Mouse (Mus musculus) G1E (cell line): ENCODE measurements at regions not wholly inside any gene's neighbourhood (a gene's known extent, or its start where the extent isn't known, plus 50 kb on each side); places are given as distances from the start of the nearest gene placed in this dataset.

ENCODE experiments used
- ATAC-seq: 2 replicates; pipeline ENCODE4 v1.8.0; 2016; ENCODE audit warnings: mild to moderate bottlenecking; ENCODE audit not compliant: insufficient number of reproducible peaks, poor library complexity, low FRiP score, severe bottlenecking; ENCODE audit errors: extremely low read depth
- DNase-seq: peaks from one replicate; pipeline ENCODE4 v3.0.0; 2012; ENCODE audit warnings: low spot score
- H3K27me3 ChIP-seq: 2 replicates; pipeline ENCODE4 v1.6.1; 2012; ENCODE audit warnings: mild to moderate bottlenecking, low read length, inconsistent platforms; ENCODE audit not compliant: insufficient read depth
- H3K36me3 ChIP-seq: replicated peaks from 2 replicates; pipeline ENCODE3; 2012; ENCODE audit warnings: mild to moderate bottlenecking, inconsistent platforms
- H3K4me1 ChIP-seq: 2 replicates; pipeline ENCODE4 v1.6.1; 2012; ENCODE audit warnings: low read depth, low read length, inconsistent platforms, mixed read lengths; ENCODE audit not compliant: insufficient read depth
- H3K4me3 ChIP-seq: 2 replicates; pipeline ENCODE4 v1.5.1; 2012; ENCODE audit warnings: low read depth, mild to moderate bottlenecking, inconsistent platforms, low read length, moderate library complexity, mixed read lengths
- H3K9me3 ChIP-seq: replicated peaks from 2 replicates; pipeline ENCODE4 v1.6.1; 2012; ENCODE audit warnings: inconsistent platforms
- CTCF ChIP-seq: IDR thresholded peaks from 2 replicates; pipeline ENCODE4 v1.5.1; 2012; ENCODE audit warnings: low read depth, low read length, inconsistent platforms, mixed read lengths
- GATA1 ChIP-seq: IDR thresholded peaks from 2 replicates; pipeline ENCODE4 v1.6.1; 2012; ENCODE audit warnings: borderline replicate concordance, low read length, inconsistent platforms, mixed read lengths
- GATA2 ChIP-seq: IDR thresholded peaks from 2 replicates; pipeline ENCODE4 v1.6.1; 2012; ENCODE audit warnings: low read depth, low read length, inconsistent platforms, borderline replicate concordance
- POLR2AphosphoS5 ChIP-seq: IDR thresholded peaks from 2 replicates; pipeline ENCODE4 v1.6.1; 2012; ENCODE audit warnings: low read depth, low read length, inconsistent platforms; ENCODE audit not compliant: insufficient replicate concordance
- TAL1 ChIP-seq: conservative IDR thresholded peaks from 2 replicates; pipeline ENCODE4 v1.6.1; 2012; ENCODE audit warnings: low read depth, low read length, inconsistent platforms, mixed read lengths

DNA sequence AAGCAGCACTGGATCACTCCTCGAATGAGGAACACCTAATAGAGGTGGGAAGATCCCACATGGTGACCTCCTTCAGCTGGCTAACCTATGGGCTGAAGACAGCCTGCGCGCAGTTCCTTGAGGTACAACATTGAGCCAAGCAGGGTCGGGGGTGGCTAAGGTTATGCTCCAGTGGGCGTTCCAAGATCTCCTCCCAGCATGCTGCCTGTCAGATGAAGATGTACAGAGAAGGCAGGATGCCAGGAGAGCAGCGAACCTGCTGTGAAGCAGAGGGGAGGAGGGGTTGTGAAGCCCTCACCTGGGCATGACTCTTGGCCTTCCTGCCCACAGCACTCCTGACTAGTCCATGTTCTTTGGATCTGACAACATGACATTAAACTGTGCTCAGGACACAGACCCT is 212.5 kb downstream of the Ccser2 start:
- H3K4me3 ChIP-seq: no peak overlapping the region
- H3K36me3 ChIP-seq: no peaks in the 10 kb centered on the region
- no peak for DNase-seq
- no peaks in the 10 kb centered on the region for H3K27me3 ChIP-seq
- H3K4me1 ChIP-seq: no peaks in the 10 kb centered on the region
- H3K9me3 ChIP-seq: no peaks in the 10 kb centered on the region
- TF ChIP-seq POLR2AphosphoS5 (no peak), CTCF (no peak), GATA2 (no peak), TAL1 (no peak), GATA1 (no peak)
- ATAC-seq: no peak

DNA sequence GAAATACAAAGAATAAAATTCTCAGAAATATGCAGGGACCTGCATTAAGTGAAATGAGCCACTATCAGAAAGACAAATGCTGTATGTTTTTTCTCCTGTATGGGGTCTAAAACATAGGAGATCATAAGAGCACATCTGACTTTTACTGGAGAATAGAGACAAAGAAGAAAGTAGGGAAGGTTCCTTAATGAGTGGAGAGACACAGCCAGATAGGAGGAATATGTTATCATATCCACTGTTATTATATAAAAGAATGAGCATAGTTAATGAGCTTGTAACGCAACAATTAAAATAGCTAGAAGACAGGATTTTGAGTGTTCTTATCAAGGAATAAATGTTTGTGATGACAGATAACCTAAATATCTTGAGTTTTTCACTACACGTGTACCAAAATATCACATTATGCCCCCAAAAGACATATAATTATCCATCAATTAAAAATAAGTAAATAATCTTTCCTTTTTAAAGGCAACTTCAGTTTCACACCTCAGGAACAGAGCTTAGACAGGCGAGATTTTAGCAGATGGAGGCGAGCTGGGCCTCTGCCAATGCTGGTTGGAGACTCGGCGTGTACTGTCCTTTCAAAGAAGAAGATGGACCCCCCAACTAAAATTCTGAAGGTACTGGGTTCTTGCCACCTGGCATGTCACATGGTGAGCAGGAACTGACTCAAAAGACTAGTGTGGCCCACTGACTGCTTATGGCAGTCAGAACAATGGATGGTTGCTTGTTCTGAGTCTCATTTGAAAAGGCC is 220.3 kb downstream of the Ccser2 start:
- DNase-seq: no peak
- no peaks in the 10 kb centered on the region for H3K9me3 ChIP-seq
- no peaks in the 10 kb centered on the region for H3K36me3 ChIP-seq
- H3K4me1 ChIP-seq: no peaks in the 10 kb centered on the region
- ATAC-seq: no peak
- H3K4me3 ChIP-seq: no peak overlapping the region
- no peak for TF ChIP-seq CTCF
- TF ChIP-seq TAL1: no peak
- TF ChIP-seq GATA2: no peak
- no peak for TF ChIP-seq GATA1
- no peaks in the 10 kb centered on the region for H3K27me3 ChIP-seq

DNA sequence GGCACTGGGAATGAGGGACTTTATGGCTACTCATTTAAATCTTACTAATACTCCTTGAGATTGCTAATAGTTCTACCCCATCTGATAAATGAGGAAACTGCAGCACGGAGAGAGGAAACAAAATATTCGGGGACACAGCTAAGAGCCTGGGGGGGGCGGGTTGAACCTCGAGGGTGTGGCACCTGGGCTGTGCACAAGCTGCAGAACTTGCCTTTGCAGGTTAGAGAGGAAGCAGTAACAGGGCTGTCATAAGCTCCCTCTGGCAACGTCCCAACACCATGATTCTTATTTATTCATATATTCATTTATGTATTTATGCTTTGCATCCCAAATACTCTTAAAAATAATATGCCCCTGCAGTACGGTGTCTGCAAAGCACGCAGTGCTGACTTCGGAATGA is 237.5 kb downstream of the Ccser2 start:
- H3K4me1 ChIP-seq: no peaks in the 10 kb centered on the region
- ATAC-seq: no peak
- H3K27me3 ChIP-seq: no peaks in the 10 kb centered on the region
- no peak overlapping the region for H3K4me3 ChIP-seq
- TF ChIP-seq GATA1 (no peak), POLR2AphosphoS5 (no peak), TAL1 (no peak), GATA2 (no peak)
- no peak for DNase-seq
- no peaks in the 10 kb centered on the region for H3K36me3 ChIP-seq
- H3K9me3 ChIP-seq: no peaks in the 10 kb centered on the region

GRCm38 (mm10) chr14:36726092-36726491 is 242.5 kb downstream of the Ccser2 start:
- ATAC-seq (no peak), DNase-seq (no peak)
- Histone ChIP-seq H3K36me3 (no peaks in the 10 kb centered on the region), H3K4me1 (no peaks in the 10 kb centered on the region), H3K27me3 (no peaks in the 10 kb centered on the region), H3K4me3 (no peak overlapping the region), H3K9me3 (no peaks in the 10 kb centered on the region)
- TF ChIP-seq TAL1 (no peak), POLR2AphosphoS5 (no peak)

DNA sequence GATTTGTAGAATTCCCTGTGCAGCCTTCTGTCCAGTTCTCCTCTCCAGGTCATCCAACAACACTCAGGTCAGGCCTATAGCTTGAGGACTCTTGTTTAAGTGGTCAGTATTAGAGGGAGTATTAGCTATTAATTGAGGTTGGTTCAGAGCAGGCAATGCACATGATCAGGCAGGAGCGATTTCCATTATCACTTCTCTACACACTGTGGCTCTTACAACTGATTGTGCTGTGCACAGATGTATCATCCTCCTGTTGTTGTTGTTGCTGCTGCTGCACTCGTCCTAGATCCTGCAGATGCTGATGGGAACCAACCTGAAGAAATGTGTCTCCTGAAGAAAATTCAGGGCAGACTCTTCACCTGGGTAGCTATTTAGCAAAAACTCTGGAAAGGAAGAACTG is 252.9 kb downstream of the Ccser2 start:
- ATAC-seq (no peak), DNase-seq (no peak)
- Histone ChIP-seq H3K4me1 (no peaks in the 10 kb centered on the region), H3K36me3 (no peaks in the 10 kb centered on the region), H3K9me3 (no peaks in the 10 kb centered on the region), H3K4me3 (no peak overlapping the region), H3K27me3 (no peaks in the 10 kb centered on the region)
- TF ChIP-seq POLR2AphosphoS5 (no peak), GATA2 (no peak)

GRCm38 (mm10) chr14:36696993-36697392 is 271.6 kb downstream of the Ccser2 start:
- no peak for TF ChIP-seq POLR2AphosphoS5
- TF ChIP-seq TAL1: no peak
- no peak for TF ChIP-seq GATA2
- no peak for TF ChIP-seq CTCF
- no peak for TF ChIP-seq GATA1
- DNase-seq (no peak), ATAC-seq (no peak)
- H3K4me3 ChIP-seq: no peak overlapping the region
- H3K27me3 ChIP-seq: no peaks in the 10 kb centered on the region
- no peaks in the 10 kb centered on the region for H3K9me3 ChIP-seq
- no peaks in the 10 kb centered on the region for H3K36me3 ChIP-seq
- H3K4me1 ChIP-seq: no peaks in the 10 kb centered on the region

DNA sequence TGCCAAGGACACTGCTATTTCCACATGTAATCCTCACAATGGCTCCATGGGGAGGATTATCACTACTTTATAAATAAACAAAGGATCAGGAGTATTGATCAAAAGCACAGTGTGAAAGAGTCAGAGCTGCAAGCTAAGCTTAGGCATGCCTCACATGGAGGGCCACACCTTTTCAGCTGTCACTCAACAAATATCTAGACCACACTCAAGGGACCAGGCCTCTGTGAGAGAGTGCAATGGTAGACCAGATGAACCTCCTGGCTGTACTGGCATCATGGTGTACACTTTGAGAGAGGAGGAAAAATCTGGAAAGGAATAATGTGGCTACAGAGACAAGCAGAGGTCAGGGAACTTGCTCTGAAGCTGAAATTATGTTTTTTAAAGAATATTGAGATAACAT is 276.6 kb downstream of the Ccser2 start:
- no peaks in the 10 kb centered on the region for H3K9me3 ChIP-seq
- no peaks in the 10 kb centered on the region for H3K36me3 ChIP-seq
- TF ChIP-seq CTCF (no peak), GATA1 (no peak), GATA2 (no peak), POLR2AphosphoS5 (no peak), TAL1 (no peak)
- DNase-seq (no peak), ATAC-seq (no peak)
- no peak overlapping the region for H3K4me3 ChIP-seq
- no peaks in the 10 kb centered on the region for H3K27me3 ChIP-seq
- no peaks in the 10 kb centered on the region for H3K4me1 ChIP-seq
